ENCODE assay signal across 8 mouse cellular contexts in the genomic region with DNA sequence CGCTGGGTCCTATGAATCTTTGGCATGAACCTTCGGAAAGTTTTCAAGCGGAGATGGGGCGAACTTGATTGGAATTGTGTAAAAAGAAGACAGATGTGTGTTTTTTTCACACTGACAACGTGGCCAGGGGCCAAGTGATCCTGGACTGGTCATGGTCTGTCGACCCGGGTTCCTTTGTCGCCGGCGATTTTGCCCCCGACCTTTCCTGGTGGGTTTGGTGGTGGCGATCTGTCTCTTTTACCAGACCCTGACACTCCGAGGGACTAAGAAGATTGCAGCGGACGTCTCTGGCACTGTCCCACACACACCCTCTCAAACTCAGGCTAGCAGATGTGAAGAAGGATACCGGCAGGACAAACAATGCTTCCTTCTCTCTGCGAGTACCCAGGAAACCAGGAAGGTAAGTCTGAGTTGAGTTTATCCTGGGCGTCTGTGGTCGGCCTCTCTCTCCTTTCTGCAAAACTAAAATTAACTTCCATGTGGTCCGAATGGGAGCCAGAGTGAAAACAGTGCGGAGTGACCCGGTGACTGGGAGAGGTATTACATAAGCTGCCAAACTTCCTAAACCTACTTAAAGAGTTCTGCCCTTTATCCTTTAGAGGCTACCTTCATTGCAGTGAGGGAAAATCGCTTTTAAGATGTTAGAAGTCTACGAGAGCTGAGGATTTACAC. TPM values are rescaled to one million over a fixed set of nuclear protein-coding genes. Genes with fewer than 3 reads are reported as not detected.
DNase-seq lines count a peak whose midpoint lies in the region; ATAC-seq lines count a peak whose summit lies in the region.

No protein-coding gene starts in this region.

- no peak for ATAC-seq in heart, embryonic 12.5 days (ENCODE audit: insufficient number of reproducible peaks, low FRiP score)
- peak; percentile 49; the same call in 1 of the 2 replicates for ATAC-seq in kidney, embryonic 16.5 days (ENCODE audit: low FRiP score, low TSS enrichment)
- ATAC-seq in monocyte, adult 5-6 weeks (replicated peaks; ENCODE audit: insufficient number of reproducible peaks, low FRiP score, low TSS enrichment, poor library complexity, severe bottlenecking) = no peak

- intact Hi-C loops in left cerebral cortex, postnatal 14 days (cut with DNase I) = loop anchor here (5.0 kb wide), 1 partner anchor 86 kb away; no protein-coding TSS in a partner anchor

- WGBS in embryonic facial prominence, embryonic 10.5 days = 5% methylated on average over 24 of the region's 24 CpGs
- WGBS in heart, embryonic 12.5 days = 6% methylated on average over 24 of the region's 24 CpGs
- WGBS in kidney, embryonic 16.5 days = 4% methylated on average over 24 of the region's 24 CpGs
- 6% methylated on average over 24 of the region's 24 CpGs for WGBS in midbrain, embryonic 10.5 days

- H3K27ac ChIP-seq in embryonic facial prominence, embryonic 10.5 days (replicated peaks) = peak overlapping the region; percentile 91
- no peak overlapping the region for H3K27ac ChIP-seq in heart, embryonic 12.5 days (ENCODE audit: poor library complexity, severe bottlenecking)
- H3K27ac ChIP-seq in kidney, embryonic 16.5 days (ENCODE audit: low read length) = peak overlapping the region; percentile 90
- H3K27ac ChIP-seq in midbrain, embryonic 10.5 days (replicated peaks) = no peak overlapping the region

- peak overlapping the region; percentile 72 for H3K9ac ChIP-seq in heart, embryonic 12.5 days
- H3K9ac ChIP-seq in kidney, embryonic 16.5 days (replicated peaks; ENCODE audit: low read length) = peak overlapping the region; percentile 80

- peaks cover 30% of the 10 kb centered on the region for H3K4me1 ChIP-seq in embryonic facial prominence, embryonic 10.5 days
- no peaks in the 10 kb centered on the region; the same call in 1 of the 2 replicates for H3K4me1 ChIP-seq in heart, embryonic 12.5 days (replicated peaks)
- peaks cover 3% of the 10 kb centered on the region; the same call in 1 of the 2 replicates for H3K4me1 ChIP-seq in kidney, embryonic 16.5 days (ENCODE audit: insufficient read depth, low read length)
- peaks cover 18% of the 10 kb centered on the region for H3K4me1 ChIP-seq in midbrain, embryonic 10.5 days

- DNase-seq in adrenal gland, adult 2 months = peak; percentile 71
- DNase-seq in embryonic facial prominence, embryonic 10.5 days (ENCODE audit: low spot score) = peak; percentile 49
- DNase-seq in midbrain, embryonic 10.5 days (ENCODE audit: low spot score) = peak; percentile 46
- DNase-seq in right cerebral cortex, adult 18-20 months = no peak
- DNase-seq in left cerebral cortex, postnatal 14 days (ENCODE audit: low spot score in 2 of 2) = no peak

- no peaks in the 10 kb centered on the region for H3K9me3 ChIP-seq in embryonic facial prominence, embryonic 10.5 days
- no peaks in the 10 kb centered on the region for H3K9me3 ChIP-seq in heart, embryonic 12.5 days (replicated peaks)
- H3K9me3 ChIP-seq in kidney, embryonic 16.5 days (ENCODE audit: low read length) = no peaks in the 10 kb centered on the region
- no peaks in the 10 kb centered on the region for H3K9me3 ChIP-seq in midbrain, embryonic 10.5 days (replicated peaks)

- H3K4me2 ChIP-seq in heart, embryonic 12.5 days = peak overlapping the region; percentile 84
- peak overlapping the region; percentile 88 for H3K4me2 ChIP-seq in kidney, embryonic 16.5 days (replicated peaks; ENCODE audit: low read depth, low read length)

- H3K27me3 ChIP-seq in embryonic facial prominence, embryonic 10.5 days (replicated peaks; ENCODE audit: low read depth, poor library complexity, severe bottlenecking) = peaks cover 25% of the 10 kb centered on the region
- H3K27me3 ChIP-seq in heart, embryonic 12.5 days (replicated peaks) = no peaks in the 10 kb centered on the region
- H3K27me3 ChIP-seq in kidney, embryonic 16.5 days (ENCODE audit: insufficient read depth, low read length) = no peaks in the 10 kb centered on the region
- H3K27me3 ChIP-seq in midbrain, embryonic 10.5 days (ENCODE audit: low read depth, poor library complexity, severe bottlenecking) = peaks cover 38% of the 10 kb centered on the region

- no peaks in the 10 kb centered on the region for H3K36me3 ChIP-seq in embryonic facial prominence, embryonic 10.5 days (replicated peaks)
- no peaks in the 10 kb centered on the region for H3K36me3 ChIP-seq in heart, embryonic 12.5 days
- H3K36me3 ChIP-seq in kidney, embryonic 16.5 days (ENCODE audit: insufficient read depth, low read length) = no peaks in the 10 kb centered on the region
- no peaks in the 10 kb centered on the region for H3K36me3 ChIP-seq in midbrain, embryonic 10.5 days

- H3K4me3 ChIP-seq in embryonic facial prominence, embryonic 10.5 days = peak overlapping the region; percentile 69
- H3K4me3 ChIP-seq in heart, embryonic 12.5 days = peak overlapping the region; percentile 56
- peak overlapping the region; percentile 68 for H3K4me3 ChIP-seq in kidney, embryonic 16.5 days (ENCODE audit: low read length)
- H3K4me3 ChIP-seq in midbrain, embryonic 10.5 days = peak overlapping the region; percentile 60

RNA-seq across cellular contexts. Expression of gene Cped1, which starts 1.1 kb away (rescaled TPM):
- 10 to 100 TPM; 38.2 to 51.7 TPM for total RNA-seq in adrenal gland, adult 2 months (2021)
- 5.6 and 7.1 TPM in 2 replicates for polyA plus RNA-seq in adrenal gland, adult 2 months (2012; rRNA removed)
- polyA plus RNA-seq in embryonic facial prominence, embryonic 10.5 days (2016; fragmentation: Nextera tagmentation; extraction: Ambion mirVana) = 34.4 and 39.3 TPM in 2 replicates
- 5.2 and 6.0 TPM in 2 replicates for polyA plus RNA-seq in heart, embryonic 12.5 days (2016; fragmentation: Nextera tagmentation; extraction: Ambion mirVana)
- polyA plus RNA-seq in kidney, embryonic 16.5 days (2015; fragmentation: Nextera tagmentation; extraction: Ambion mirVana) = 35.4 and 42.6 TPM in 2 replicates
- 10.0 and 10.4 TPM in 2 replicates for polyA plus RNA-seq in midbrain, embryonic 10.5 days (2016; fragmentation: Nextera tagmentation; extraction: Ambion mirVana)
- total RNA-seq in monocyte, adult 5-6 weeks (2017) = 0.49 to 1.8 TPM (median 1.6 TPM) in 3 replicates
- total RNA-seq in left cerebral cortex, postnatal 14 days (2021) = 1 to 10 TPM; 2.2 to 3.1 TPM

RNA-seq across cellular contexts. Expression of gene Ing3, which starts 37.4 kb away (rescaled TPM):
- total RNA-seq in adrenal gland, adult 2 months (2021) = 10 to 100 TPM; 22.3 to 25.9 TPM
- 2.7 and 3.5 TPM in 2 replicates for polyA plus RNA-seq in adrenal gland, adult 2 months (2012; rRNA removed)
- 56.0 and 56.7 TPM in 2 replicates for polyA plus RNA-seq in embryonic facial prominence, embryonic 10.5 days (2016; fragmentation: Nextera tagmentation; extraction: Ambion mirVana)
- 32.9 and 37.8 TPM in 2 replicates for polyA plus RNA-seq in heart, embryonic 12.5 days (2016; fragmentation: Nextera tagmentation; extraction: Ambion mirVana)
- polyA plus RNA-seq in kidney, embryonic 16.5 days (2015; fragmentation: Nextera tagmentation; extraction: Ambion mirVana) = 64.8 and 67.6 TPM in 2 replicates
- 55.8 and 56.5 TPM in 2 replicates for polyA plus RNA-seq in midbrain, embryonic 10.5 days (2016; fragmentation: Nextera tagmentation; extraction: Ambion mirVana)
- total RNA-seq in monocyte, adult 5-6 weeks (2017) = 63.6 to 77.0 TPM (median 66.0 TPM) in 3 replicates
- total RNA-seq in left cerebral cortex, postnatal 14 days (2021) = 10 to 100 TPM; 20.6 to 22.1 TPM

Comparison
In these comparisons a context has a peak if more than half of its experiments do, and no peak if none do; other contexts are left out.
1. DNase-seq: peak in adrenal gland, adult 2 months (single experiment), embryonic facial prominence, embryonic 10.5 days (single experiment) and midbrain, embryonic 10.5 days (single experiment); none in right cerebral cortex, adult 18-20 months (single experiment) and left cerebral cortex, postnatal 14 days (0 of 2).
2. H3K27ac ChIP-seq: peak in embryonic facial prominence, embryonic 10.5 days (single experiment) and kidney, embryonic 16.5 days (single experiment); none in heart, embryonic 12.5 days (single experiment) and midbrain, embryonic 10.5 days (single experiment).
3. Peak in every context shown above with its lines, with median percentiles within 50 percentile points of each other: H3K4me3 ChIP-seq.